Comparison of ENCODE assay signal across 13 mouse cellular contexts in the genomic region with DNA sequence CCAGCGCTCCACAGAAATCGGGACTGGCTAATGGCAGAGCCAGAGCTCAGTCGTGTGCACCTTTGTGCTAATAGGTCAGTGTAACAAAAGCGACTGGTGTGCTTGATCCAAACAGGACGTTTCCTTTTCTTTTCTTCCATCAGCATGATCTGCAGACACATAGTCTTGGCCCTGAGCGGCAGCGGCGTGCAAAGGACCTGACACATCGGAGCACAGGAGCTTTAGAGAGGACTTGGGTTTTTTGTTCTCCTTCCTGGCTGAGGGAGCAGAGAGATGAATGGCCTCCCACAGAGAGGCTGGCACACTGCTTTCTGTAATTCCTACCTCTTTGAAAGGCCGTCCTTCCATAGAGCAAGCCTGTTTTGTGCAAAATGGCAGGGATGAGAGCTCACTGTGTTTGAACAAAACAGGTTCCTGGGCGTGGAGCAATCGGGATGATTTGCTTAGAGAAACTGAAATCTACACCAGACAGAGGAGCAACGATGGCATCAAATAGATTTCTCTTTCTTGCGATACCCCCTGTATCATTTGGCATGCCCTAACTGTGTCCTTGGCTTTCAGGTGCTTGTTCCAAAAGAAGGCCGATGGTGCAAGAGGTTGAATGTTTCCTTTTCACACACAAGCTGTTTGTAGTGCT.
DNase-seq lines count a peak whose midpoint lies in the region; ATAC-seq and TF ChIP-seq lines count a peak whose summit lies in the region.
"Had no signal": no experiment of that assay in that cellular context is flagged by ENCODE, and none has a peak within 500 bp of the region (broad histone marks: within the 10 kb centered on the region; RNA-seq: fewer than 3 reads in every experiment).

No protein-coding gene starts in this region.

- WGBS in forebrain, embryonic 15.5 days: 10% methylated on average over 15 of the region's 15 CpGs
- WGBS in midbrain, embryonic 14.5 days: 8% methylated on average over 15 of the region's 15 CpGs

- ATAC-seq in forebrain, embryonic 15.5 days (replicated peaks): peak; percentile 32
- 0 out of 2 replicates have a peak, but pooled peaks have one; percentile 40 for ATAC-seq in midbrain, embryonic 14.5 days (ENCODE audit: low FRiP score, low TSS enrichment)

- no peak overlapping the region; the same call in 1 of the 2 replicates for H3K4me2 ChIP-seq in forebrain, embryonic 15.5 days (replicated peaks)
- H3K4me2 ChIP-seq in midbrain, embryonic 14.5 days (ENCODE audit: low read length): peak overlapping the region; percentile 22
- H3K4me2 ChIP-seq: heart, embryonic 15.5 days; limb, embryonic 12.5 days; lung, embryonic 15.5 days had no signal

- H3K27ac ChIP-seq in forebrain, embryonic 15.5 days (replicated peaks): peak overlapping the region; percentile 82
- H3K27ac ChIP-seq in midbrain, embryonic 14.5 days (replicated peaks; ENCODE audit: low read depth, low read length): peak overlapping the region; percentile 87
- H3K27ac ChIP-seq: heart, embryonic 15.5 days; limb, embryonic 12.5 days; lung, embryonic 15.5 days had no signal

- H3K27me3 ChIP-seq in forebrain, embryonic 15.5 days: no peaks in the 10 kb centered on the region
- no peaks in the 10 kb centered on the region for H3K27me3 ChIP-seq in midbrain, embryonic 14.5 days (ENCODE audit: control insufficient read depth, insufficient read depth, low read length)
- H3K27me3 ChIP-seq: heart, embryonic 15.5 days; limb, embryonic 12.5 days; lung, embryonic 15.5 days had no signal

- peaks cover 5% of the 10 kb centered on the region; the same call in 1 of the 2 replicates for H3K36me3 ChIP-seq in forebrain, embryonic 15.5 days
- H3K36me3 ChIP-seq in midbrain, embryonic 14.5 days (ENCODE audit: control insufficient read depth, insufficient read depth, low read length): 0 out of 2 replicates have a peak, but pooled peaks cover 9% of the 10 kb centered on the region
- H3K36me3 ChIP-seq: heart, embryonic 15.5 days; lung, embryonic 15.5 days had no signal

- no peaks in the 10 kb centered on the region for H3K9me3 ChIP-seq in forebrain, embryonic 15.5 days
- no peaks in the 10 kb centered on the region for H3K9me3 ChIP-seq in midbrain, embryonic 14.5 days (ENCODE audit: control insufficient read depth, low read length)
- H3K9me3 ChIP-seq: heart, embryonic 15.5 days; limb, embryonic 12.5 days; lung, embryonic 15.5 days had no signal

- no peak overlapping the region for H3K4me3 ChIP-seq in forebrain, embryonic 15.5 days
- H3K4me3 ChIP-seq in midbrain, embryonic 14.5 days (replicated peaks; ENCODE audit: low read depth, low read length): no peak overlapping the region
- H3K4me3 ChIP-seq: heart, embryonic 15.5 days; limb, embryonic 12.5 days; lung, embryonic 15.5 days had no signal

- peak; percentile 95 for DNase-seq in brain, embryonic 14.5 days (ENCODE audit: low read depth)
- peak; percentile 53 for DNase-seq in cerebellum, adult 9-11 months
- DNase-seq in midbrain, embryonic 14.5 days: peak; percentile 70
- no peak for DNase-seq in frontal cortex, postnatal 14 days (ENCODE audit: low spot score in 2 of 2)
- DNase-seq in adrenal gland, adult 18-20 months (ENCODE audit: low spot score in 2 of 2): no peak
- DNase-seq in thymus, postnatal 36 days: no peak
- DNase-seq: adrenal gland, adult 2 months; gastrocnemius, postnatal 14 days; kidney, adult 9 months had no signal

- no peak overlapping the region for H3K9ac ChIP-seq in forebrain, embryonic 15.5 days (replicated peaks)
- H3K9ac ChIP-seq in midbrain, embryonic 14.5 days (replicated peaks; ENCODE audit: low read length): peak overlapping the region; percentile 31
- H3K9ac ChIP-seq: heart, embryonic 15.5 days; limb, embryonic 12.5 days; lung, embryonic 15.5 days had no signal

- no peak for TF ChIP-seq CTCF in brain, embryonic 14.5 days (IDR thresholded peaks at IDR 0.05; ENCODE audit: borderline replicate concordance, extremely low read depth, insufficient read depth, insufficient read length)

- no peak for TF ChIP-seq POLR2A in brain, embryonic 14.5 days (IDR thresholded peaks at IDR 0.05; ENCODE audit: borderline replicate concordance, extremely low read depth, insufficient read depth, insufficient read length, poor library complexity, severe bottlenecking)

- H3K4me1 ChIP-seq in forebrain, embryonic 15.5 days: peaks cover 53% of the 10 kb centered on the region
- peaks cover 40% of the 10 kb centered on the region for H3K4me1 ChIP-seq in midbrain, embryonic 14.5 days (ENCODE audit: control insufficient read depth, insufficient read depth, low read length)

Comparison
In these comparisons a context has a peak if more than half of its experiments do, and no peak if none do; other contexts are left out.
1. DNase-seq: peak in brain, embryonic 14.5 days (single experiment), cerebellum, adult 9-11 months (single experiment) and midbrain, embryonic 14.5 days (single experiment); none in frontal cortex, postnatal 14 days (0 of 2), adrenal gland, adult 18-20 months (0 of 2) and thymus, postnatal 36 days (0 of 2).